Mouse (Mus musculus) E14TG2a.4 (cell line): ENCODE data around the gene Fcgr4.

Experiments used
- CTCF ChIP-seq: conservative IDR thresholded peaks from 2 replicates; pipeline ENCODE4 v1.5.1; 2014; ENCODE audit warnings: low read length
- NANOG ChIP-seq: IDR thresholded peaks from 2 replicates; pipeline ENCODE4 v1.6.1; 2014; ENCODE audit warnings: borderline replicate concordance, low read length, mixed read lengths
- POU5F1 ChIP-seq: IDR thresholded peaks from 2 replicates; pipeline ENCODE4 v1.6.1; 2014; ENCODE audit warnings: low read length, borderline replicate concordance

DNA sequence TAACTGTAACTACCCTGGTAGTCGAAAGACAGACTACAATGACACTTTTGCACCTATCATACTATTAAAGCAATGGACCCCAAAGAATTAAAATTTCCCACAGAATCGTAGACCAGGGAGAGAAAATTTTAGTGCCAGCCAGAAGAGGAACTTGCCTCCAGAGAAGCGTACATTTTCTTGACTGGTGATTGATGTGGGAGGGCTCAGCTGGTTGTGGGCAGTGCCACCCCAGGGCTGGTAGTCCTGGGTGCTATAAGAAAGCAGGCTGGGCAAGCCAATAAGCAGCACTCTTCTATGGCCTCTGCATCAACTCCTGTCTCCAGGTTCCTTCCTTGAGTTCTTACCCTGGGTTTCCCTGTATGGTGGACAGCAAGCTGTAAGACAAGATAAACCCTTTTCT, 33.6 kb upstream of the Fcgr4 start:
- TF ChIP-seq CTCF: no peak
- no peak for TF ChIP-seq POU5F1
- no peak for TF ChIP-seq NANOG
